Mouse (Mus musculus): ENCODE results near the gene Tomm70a. TPM values are rescaled to one million over a fixed set of nuclear protein-coding genes. Genes with fewer than 3 reads are reported as not detected.

Tomm70a gene
- total and polyA plus RNA-seq, 3 experiments: 112 to 194 (median 129) TPM

DNA sequence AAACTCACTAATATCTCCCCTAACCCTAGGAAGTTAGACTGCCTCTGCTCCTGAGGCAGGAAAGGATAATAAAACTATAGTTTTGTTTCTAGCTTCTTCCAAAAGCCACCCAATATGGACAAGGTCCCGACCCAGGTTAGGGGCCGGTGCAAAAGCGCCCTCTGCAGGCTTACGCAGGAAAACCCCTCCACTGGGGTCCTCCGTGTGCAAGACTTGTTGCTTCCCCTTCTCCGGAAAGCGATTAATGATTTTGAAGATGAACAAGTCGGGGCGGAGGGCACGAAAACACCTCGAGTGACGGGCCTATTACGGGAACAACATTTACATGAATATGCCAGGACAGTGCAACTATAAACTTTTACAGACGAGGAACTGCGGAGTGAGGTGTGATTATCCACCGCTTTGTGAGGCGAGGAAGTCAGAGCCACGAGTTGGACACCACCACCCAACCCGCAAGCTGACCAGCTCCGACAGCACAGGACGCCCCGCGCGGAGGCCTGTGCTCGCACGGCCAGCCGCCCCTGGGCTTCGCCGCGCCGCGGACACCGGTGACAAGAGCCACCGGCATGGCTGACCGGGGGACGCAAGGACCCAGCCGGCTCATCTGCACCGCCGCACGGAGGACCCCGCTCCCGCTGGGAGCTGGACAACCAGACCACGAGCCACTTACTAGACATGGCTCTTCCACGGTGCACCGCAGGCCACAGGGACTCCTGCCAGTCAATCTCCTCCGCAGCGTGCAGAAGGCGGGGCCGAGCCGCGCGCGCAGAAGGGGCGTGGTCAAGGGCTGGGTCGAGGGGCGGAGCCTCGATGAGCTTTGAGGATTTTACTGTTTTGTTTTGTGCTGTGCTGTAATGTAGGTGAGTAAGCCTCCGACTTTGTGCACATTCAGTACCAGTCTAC is 45.4 kb downstream of the Tomm70a start, which contains the start of gene Nit2:
Nit2 (minus strand) TSS at position 731 of the 903 bp plus-strand sequence.
- in situ Hi-C loops (cut with MboI; ENCODE audit: low pct_ligation_motif_present, low pct_unique_long_range_greater_than_20kb, low sequenced_read_pairs): loop anchor here (5.0 kb wide), 1 partner anchor 45 kb away; the partner anchor contains the start of gene Tomm70a
- H3K27ac ChIP-seq (ENCODE audit: insufficient read depth, low read depth): peak within 1 kb of the TSS; percentile 80
- DNase-seq (ENCODE audit: extremely low read depth): peak; percentile 91
- peak within 1 kb of the TSS; percentile 83 to 96 (median 88) for H3K4me3 ChIP-seq (replicated peaks in 1 of 3; ENCODE audit: low read depth in 2 of 3, low read length in 2 of 3, poor library complexity in 1 of 3)
- no peaks in the 10 kb centered on the region for H3K27me3 ChIP-seq (replicated peaks)
- peaks cover 10% of the 10 kb centered on the region for H3K79me2 ChIP-seq (replicated peaks; ENCODE audit: control insufficient read depth, extremely low read depth, insufficient read depth, poor library complexity, severe bottlenecking)
- H3K9ac ChIP-seq (ENCODE audit: insufficient read depth, low read depth): peak within 1 kb of the TSS; percentile 82
- H3K9me3 ChIP-seq (replicated peaks; ENCODE audit: low read length): no peaks in the 10 kb centered on the region
- peak within 1 kb of the TSS; percentile 66; the same call in 1 of the 2 replicates for H3K4me2 ChIP-seq (ENCODE audit: insufficient read depth, low read depth, poor library complexity, severe bottlenecking)
- peaks cover 5 to 28% of the 10 kb centered on the region in 2 experiments for H3K4me1 ChIP-seq (ENCODE audit: control insufficient read depth in 1 of 2, insufficient read depth in 2 of 2)
- peaks cover 24 to 67% of the 10 kb centered on the region in 2 experiments for H3K36me3 ChIP-seq (replicated peaks in 1 of 2; ENCODE audit: control insufficient read depth in 1 of 2, insufficient read depth in 1 of 2, low read length in 1 of 2)
- dilution Hi-C loops (cut with MboI; ENCODE audit: extremely low pct_ligation_motif_present, extremely low pct_unique_long_range_greater_than_20kb, low sequenced_read_pairs): no loop called here
- TF ChIP-seq ZC3H11A (IDR thresholded peaks at IDR 0.05; ENCODE audit: low read depth, low read length) (no peak), MXI1 (IDR thresholded peaks at IDR 0.05; ENCODE audit: low read depth, low read length) (peak; percentile 73; the same call in 1 of the 2 replicates), TCF12 (IDR thresholded peaks at IDR 0.05; ENCODE audit: low read depth, low read length) (peak; percentile 56), RCOR1 (conservative IDR thresholded peaks at IDR 0.05; ENCODE audit: low read depth, low read length) (no peak), JUND (conservative IDR thresholded peaks at IDR 0.05; ENCODE audit: low read depth, low read length) (no peak), HCFC1 (IDR thresholded peaks at IDR 0.05; ENCODE audit: low read depth, low read length) (peak; percentile 58), RAD21 (IDR thresholded peaks at IDR 0.05; ENCODE audit: low read depth, low read length) (peak; percentile 80), BHLHE40 (IDR thresholded peaks at IDR 0.05; ENCODE audit: low read depth, low read length) (peak; percentile 22; the same call in 1 of the 2 replicates), PAX5 (IDR thresholded peaks at IDR 0.05; ENCODE audit: low read length) (no peak), EP300 (IDR thresholded peaks at IDR 0.05; ENCODE audit: low read length) (no peak), ETS1 (conservative IDR thresholded peaks at IDR 0.05; ENCODE audit: low read depth, low read length) (no peak), UBTF (IDR thresholded peaks at IDR 0.05; ENCODE audit: low read depth, low read length) (0 out of 2 replicates have a peak, but pooled peaks have one; percentile 22), SMC3 (IDR thresholded peaks at IDR 0.05; ENCODE audit: low read depth, low read length) (peak; percentile 79), POLR2AphosphoS2 (IDR thresholded peaks at IDR 0.05; ENCODE audit: low read depth, low read length) (peak; percentile 83), CHD2 (IDR thresholded peaks at IDR 0.05; ENCODE audit: low read length) (no peak), E2F4 (IDR thresholded peaks at IDR 0.05; ENCODE audit: insufficient replicate concordance, low read depth, low read length) (no peak), USF1 (IDR thresholded peaks at IDR 0.05; ENCODE audit: low read depth, low read length) (no peak), NRF1 (IDR thresholded peaks at IDR 0.05; ENCODE audit: low read depth, low read length) (peak; percentile 83), CTCF (conservative IDR thresholded peaks at IDR 0.05 in 1 of 2, IDR thresholded peaks at IDR 0.05 in 1 of 2; ENCODE audit: low read depth in 2 of 2, low read length in 2 of 2) (peak; percentile 93 to 94), SIN3A (IDR thresholded peaks at IDR 0.05; ENCODE audit: low read length) (peak; percentile 81), MAX (IDR thresholded peaks at IDR 0.05; ENCODE audit: low read length) (peak; percentile 67; the same call in 1 of the 2 replicates), GABPA (IDR thresholded peaks at IDR 0.05; ENCODE audit: insufficient replicate concordance, low read depth, low read length) (no peak), ZNF384 (IDR thresholded peaks at IDR 0.05; ENCODE audit: low read depth, low read length) (no peak), MAFK (IDR thresholded peaks at IDR 0.05; ENCODE audit: insufficient replicate concordance, low read length) (no peak), MYC (IDR thresholded peaks at IDR 0.05; ENCODE audit: low read depth, low read length) (0 out of 2 replicates have a peak, but pooled peaks have one; percentile 28), ZKSCAN1 (IDR thresholded peaks at IDR 0.05; ENCODE audit: borderline replicate concordance, low read depth, low read length) (no peak), IRF4 (IDR thresholded peaks at IDR 0.05; ENCODE audit: low read depth, low read length) (no peak), MEF2A (IDR thresholded peaks at IDR 0.05; ENCODE audit: borderline replicate concordance, low read depth, low read length) (0 out of 2 replicates have a peak, but pooled peaks have one; percentile 21), USF2 (conservative IDR thresholded peaks at IDR 0.05; ENCODE audit: low read depth, low read length) (no peak), ELF1 (IDR thresholded peaks at IDR 0.05; ENCODE audit: low read depth, low read length) (peak; percentile 34; the same call in 1 of the 2 replicates), MAZ (IDR thresholded peaks at IDR 0.05; ENCODE audit: low read depth, low read length) (0 out of 2 replicates have a peak, but pooled peaks have one; percentile 52), JUN (IDR thresholded peaks at IDR 0.05; ENCODE audit: insufficient read depth, low read depth, low read length) (no peak), ZMIZ1 (IDR thresholded peaks at IDR 0.05; ENCODE audit: low read depth, low read length) (peak; percentile 65; the same call in 1 of the 2 replicates), TBP (conservative IDR thresholded peaks at IDR 0.05; ENCODE audit: low read depth, low read length) (0 out of 2 replicates have a peak, but pooled peaks have one; percentile 49), POLR2A (IDR thresholded peaks at IDR 0.05; ENCODE audit: low read depth, low read length) (peak; percentile 94), KAT2A (IDR thresholded peaks at IDR 0.05; ENCODE audit: insufficient replicate concordance, low read length) (no peak), CHD1 (IDR thresholded peaks at IDR 0.05; ENCODE audit: low read depth, low read length) (0 out of 2 replicates have a peak, but pooled peaks have one; percentile 85)
